Mouse (Mus musculus): ENCODE data around the gene Rwdd2a.

GRCm38 (mm10) chr9:86615765-86616164 is 44.0 kb downstream of the Rwdd2a start:
- TF ChIP-seq POLR2A (IDR thresholded peaks at IDR 0.05; ENCODE audit: borderline replicate concordance, control insufficient read depth, low read depth, low read length) = no peak
- no peak for TF ChIP-seq CTCF (IDR thresholded peaks at IDR 0.05; ENCODE audit: control insufficient read depth, insufficient read depth, low read length)
